Mouse (Mus musculus) cerebellum, adult 18-20 months (tissue): ENCODE data around the gene Pagr1b.

ENCODE experiments used
- DNase-seq, 2 experiments: peaks; one replicate each; pipeline ENCODE4 v3.0.0; 2021

Gene Pagr1b

GRCm38 (mm10) chr7:126996449-126996848 lies 19.8 kb downstream of the Pagr1b start:
- no peak for DNase-seq

GRCm38 (mm10) chr7:126988816-126989215 lies 27.5 kb downstream of the Pagr1b start:
- DNase-seq: no peak

DNA sequence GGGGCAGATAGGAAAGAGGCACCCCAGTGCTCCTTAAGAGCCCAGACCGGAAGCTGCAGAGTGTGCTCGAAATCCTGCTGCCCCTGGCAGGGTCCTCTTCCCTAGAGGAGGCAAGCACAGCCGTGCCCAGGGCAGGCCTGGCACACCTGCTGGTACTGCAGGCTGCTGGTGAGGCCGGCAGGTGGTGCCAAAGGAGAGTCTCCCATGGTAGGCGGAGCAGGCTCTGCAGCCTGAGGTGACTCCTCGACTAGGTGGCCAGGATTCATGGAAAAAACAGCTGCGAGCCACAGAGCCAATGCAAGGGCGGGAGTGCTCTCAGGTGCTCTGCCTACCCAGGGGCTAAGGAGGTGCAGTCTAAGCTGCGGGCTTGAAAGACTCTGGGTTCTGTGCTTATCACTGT lies 30.0 kb downstream of the Pagr1b start:
- DNase-seq: peak; percentile 85 to 88

DNA sequence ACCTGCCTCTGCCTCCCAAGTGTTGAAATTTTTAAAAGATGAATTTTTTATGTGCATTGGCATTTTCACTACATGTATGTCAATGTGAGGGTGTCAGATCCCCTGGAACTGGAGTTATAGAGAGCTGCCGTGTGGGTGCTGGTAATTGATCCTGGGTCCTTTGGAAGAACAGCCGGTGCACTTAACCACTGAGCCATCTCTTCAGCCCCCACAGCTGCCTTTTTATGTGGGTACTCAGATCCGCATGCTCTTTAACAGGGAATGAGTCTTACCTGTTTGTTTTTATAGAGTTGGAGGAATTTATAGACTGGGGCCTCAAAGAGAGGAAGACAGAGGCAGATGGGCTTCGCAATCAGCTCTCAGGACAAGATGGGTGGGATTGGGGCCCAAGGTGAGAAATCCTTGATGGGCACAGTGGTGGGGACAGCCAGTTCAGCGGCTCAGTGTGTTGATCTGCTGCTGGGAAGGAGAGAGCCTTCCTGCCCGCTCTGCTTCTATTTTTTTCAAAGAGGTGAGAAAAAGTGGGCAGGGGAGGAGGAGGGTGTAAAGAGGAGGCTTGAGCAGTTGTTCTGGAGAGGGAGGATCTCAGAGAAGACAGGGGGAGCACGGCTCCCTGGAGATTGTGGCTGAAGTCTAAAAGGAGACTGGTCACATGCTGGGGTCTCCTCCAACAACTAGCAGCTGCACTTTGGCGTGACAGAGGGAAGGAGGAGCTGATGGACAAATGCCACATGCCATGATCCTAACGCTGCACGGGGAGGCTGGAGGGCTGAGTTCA lies 31.4 kb downstream of the Pagr1b start:
- DNase-seq: no peak

DNA sequence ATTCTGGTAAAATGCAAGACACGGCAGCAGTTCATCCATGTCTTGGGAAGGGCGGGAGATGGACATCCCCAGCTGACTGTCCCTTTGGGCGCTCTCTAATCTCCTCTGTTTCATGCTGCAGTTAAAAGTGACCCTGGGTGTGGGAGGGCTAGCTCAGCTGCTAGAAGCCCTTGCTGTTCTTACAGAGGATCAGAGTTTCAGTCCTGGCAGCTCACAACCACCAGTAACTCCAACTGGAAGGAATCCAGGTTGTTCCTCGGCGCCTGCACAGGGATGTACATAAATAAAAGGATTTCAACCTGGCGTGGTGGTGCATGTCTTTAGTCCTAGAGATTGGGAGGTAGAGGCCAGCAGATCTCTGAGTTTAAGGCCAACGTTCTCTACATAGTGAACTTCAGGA lies 33.2 kb downstream of the Pagr1b start:
- no peak for DNase-seq

GRCm38 (mm10) chr7:126982054-126982453 lies 34.2 kb downstream of the Pagr1b start:
- DNase-seq: no peak

GRCm38 (mm10) chr7:126981601-126982000 lies 34.7 kb downstream of the Pagr1b start:
- DNase-seq: no peak

GRCm38 (mm10) chr7:126978841-126979240 lies 37.4 kb downstream of the Pagr1b start:
- no peak for DNase-seq

DNA sequence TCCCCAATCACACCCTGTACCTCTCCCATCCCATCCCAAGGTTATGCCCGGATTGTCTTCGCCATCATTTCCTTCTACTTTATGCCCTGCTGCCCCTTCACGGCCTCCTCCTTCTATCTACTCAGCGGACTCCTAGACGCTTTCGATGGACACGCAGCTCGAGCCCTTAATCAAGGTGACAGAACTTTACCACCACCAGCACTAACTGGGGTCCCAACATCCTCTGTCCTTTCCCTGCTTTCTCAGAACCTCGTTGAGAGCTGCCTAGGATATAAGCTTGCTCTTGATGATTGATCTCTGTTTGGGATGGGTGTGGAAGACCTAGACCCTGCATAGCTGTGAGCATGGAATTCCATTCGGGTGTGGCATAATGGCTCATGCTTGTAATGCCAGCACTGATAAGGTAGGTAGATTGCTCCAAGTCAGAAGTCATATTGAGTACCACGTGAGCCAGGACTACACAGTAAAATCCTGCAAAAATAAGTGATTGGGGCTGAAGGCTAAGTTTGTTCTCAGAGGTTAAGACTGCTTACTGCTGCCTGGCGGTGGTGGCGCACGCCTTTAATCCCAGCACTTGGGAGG lies 39.3 kb downstream of the Pagr1b start:
- DNase-seq: no peak

DNA sequence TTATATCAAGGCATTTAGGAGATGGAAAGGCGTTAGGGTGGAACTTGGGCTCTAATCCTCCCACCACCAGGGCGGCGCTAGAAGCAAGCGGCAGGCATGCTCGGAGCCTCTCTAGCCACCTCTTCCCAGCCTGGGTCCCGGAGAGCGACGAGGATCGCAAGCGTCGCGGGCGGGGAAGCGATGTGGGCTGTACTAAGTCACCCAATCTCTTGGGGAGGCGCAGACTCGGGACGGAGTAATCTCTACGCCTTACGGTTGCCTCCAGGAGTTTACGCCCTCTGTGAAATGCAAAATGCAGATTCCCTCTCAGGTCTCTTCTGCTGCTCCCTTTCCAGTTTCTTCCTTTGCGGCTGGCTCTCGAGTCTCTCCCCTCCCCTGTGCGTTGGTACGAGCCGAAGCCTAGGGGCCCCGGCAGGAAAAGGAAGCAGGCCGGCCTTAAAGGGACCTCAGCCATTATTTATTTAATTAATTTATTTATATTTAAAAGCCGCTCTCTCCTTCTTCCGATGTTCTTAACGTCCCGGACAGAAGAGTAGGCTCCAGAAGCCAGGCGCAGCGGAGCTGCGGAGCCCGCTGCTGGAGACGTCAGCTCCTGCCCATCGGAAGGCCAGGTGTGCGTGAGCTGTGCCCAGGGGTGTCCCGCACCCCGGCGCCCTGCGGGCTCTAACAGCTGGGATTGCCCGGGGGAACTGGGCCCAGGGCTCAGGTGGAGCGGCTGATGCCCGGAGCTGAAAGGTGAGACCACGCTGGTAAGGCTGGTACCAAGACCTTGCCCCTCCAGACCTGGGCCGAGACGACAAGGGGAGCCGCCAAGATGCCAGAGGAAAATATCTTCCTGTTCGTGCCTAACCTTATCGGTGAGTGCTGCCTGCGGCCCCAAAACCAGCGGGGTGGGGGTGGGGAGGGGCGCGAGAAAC lies 40.1 kb downstream of the Pagr1b start, which contains the start of gene Cdiptos:
TSS of gene Cdiptos (minus strand) at position 149 of the 917 bp plus-strand sequence.
- peak; percentile 96 to 98 for DNase-seq

DNA sequence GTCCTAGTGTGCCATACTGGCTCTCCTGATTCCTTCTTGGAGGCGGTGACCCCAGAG lies 40.6 kb downstream of the Pagr1b start, which contains the start of gene Cdipt:
TSS of gene Cdipt (plus strand) at position 22 of the 57 bp plus-strand sequence.
- no peak for DNase-seq

DNA sequence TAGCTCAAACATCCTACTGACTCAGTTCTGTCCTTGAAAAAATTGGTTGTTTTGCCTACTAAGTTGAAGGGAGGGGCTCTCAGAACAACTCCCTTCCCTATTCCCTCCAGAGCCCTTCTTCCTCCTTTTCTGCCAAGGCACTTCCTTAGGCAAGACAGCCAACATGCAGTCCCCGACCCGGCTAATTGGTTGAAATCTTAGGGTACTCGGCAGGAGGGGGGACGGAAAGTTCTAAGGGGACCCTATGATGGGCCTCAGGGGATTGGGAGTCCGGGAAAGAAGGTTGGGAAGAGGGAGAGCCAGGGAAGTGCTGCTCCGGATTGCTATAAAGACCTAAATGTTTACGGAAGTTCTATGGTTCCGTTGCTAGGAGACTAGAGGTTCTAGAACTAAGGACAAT lies 40.8 kb downstream of the Pagr1b start:
- no peak for DNase-seq

- no peak for DNase-seq
Observed at GRCm38 (mm10) chr7:126967361-126967760, 48.9 kb downstream of the Pagr1b start.

DNA sequence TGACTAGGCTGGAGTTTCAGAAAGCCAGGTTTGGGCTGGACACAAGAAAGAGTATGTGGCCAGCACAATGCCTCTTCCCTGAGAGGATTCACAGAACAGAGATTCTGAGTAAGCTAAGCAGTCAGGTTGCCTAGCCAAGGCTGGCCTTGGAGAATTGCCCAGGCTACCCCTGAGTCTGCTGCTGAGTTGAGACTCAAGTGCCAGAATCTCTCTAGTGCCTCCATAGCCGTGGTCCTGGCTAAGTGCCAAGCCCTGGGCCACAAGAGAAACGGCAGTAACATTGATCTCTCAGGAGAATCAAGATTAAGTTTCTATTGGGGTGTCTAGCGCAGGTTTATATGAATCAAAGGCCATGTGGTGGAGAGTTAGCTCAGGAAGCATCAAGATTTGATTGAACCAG lies 50.7 kb downstream of the Pagr1b start:
- peak; percentile 78 to 79 for DNase-seq

- peak in 1 of 2 experiments; percentile 55 for DNase-seq
Observed at GRCm38 (mm10) chr7:126963548-126964286, 52.6 kb downstream of the Pagr1b start.

DNA sequence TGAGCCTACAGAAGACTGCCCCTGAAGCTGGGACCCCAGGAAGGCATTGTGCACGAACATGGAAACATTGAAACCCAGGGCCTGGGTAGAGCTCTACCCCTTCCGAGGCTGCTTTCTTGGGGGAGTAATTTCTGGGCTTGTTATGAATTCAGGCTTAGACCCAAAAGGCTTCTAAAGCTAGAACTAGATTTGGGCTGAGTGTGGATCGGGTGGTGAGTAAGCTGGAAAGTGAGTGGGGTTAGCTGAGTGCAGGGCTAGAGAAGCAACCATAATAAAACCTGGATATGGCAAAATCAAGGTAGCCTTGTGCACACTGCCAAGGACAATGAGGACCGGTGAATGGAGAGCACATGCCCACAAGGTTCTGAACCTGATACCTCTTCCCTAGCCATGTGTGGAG lies 54.3 kb downstream of the Pagr1b start:
- DNase-seq: no peak

GRCm38 (mm10) chr7:126961095-126961494 lies 55.2 kb downstream of the Pagr1b start:
- no peak for DNase-seq

DNA sequence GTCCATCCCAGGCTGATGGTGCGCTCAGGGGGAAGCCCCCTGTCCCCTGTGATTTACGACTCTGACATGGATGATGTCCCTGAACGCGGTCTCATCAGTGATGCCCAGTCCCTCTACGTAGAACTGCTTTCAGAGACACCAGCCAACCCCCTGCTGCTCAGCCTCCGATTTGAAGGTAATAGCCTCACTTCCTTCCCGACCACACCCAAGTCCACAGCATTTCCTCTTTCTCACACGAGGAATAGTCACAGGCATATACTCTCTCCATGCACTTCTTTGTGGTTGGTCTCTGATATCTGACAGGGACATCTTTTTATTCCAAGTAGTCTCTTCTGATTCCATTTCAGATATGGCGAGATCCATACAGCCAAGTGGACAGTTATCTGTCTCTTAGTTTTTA lies 56.5 kb downstream of the Pagr1b start:
- DNase-seq: no peak

- no peak for DNase-seq
Observed at GRCm38 (mm10) chr7:126955125-126955524, 61.2 kb downstream of the Pagr1b start.

- DNase-seq: peak in 1 of 2 experiments; percentile 32
Observed at GRCm38 (mm10) chr7:126952646-126953045, 63.6 kb downstream of the Pagr1b start.

DNA sequence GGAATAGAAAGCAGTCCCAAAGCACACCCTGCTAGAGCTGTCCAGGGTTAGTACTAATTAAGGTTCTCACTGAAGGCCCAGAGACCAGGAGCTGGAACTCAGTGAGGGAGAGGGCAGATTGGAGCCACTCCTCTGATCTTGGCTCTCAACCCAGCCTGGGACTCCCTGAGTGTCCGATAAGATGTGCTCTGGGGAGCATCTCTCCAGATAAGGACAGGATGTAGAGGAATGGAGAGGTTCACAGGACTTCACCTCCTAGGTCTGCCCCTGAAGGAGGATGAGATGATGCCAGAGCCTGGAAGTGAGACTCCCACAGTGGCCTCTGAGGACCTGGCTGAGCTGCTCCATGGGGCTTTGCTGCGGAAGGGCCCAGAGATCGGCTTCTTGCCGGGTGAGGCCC lies 64.5 kb downstream of the Pagr1b start:
- DNase-seq: peak in 1 of 2 experiments; percentile 28
